23 mouse cellular contexts compared by ENCODE assay signal in genomic region chr13:89012500-89012899, GRCm38 (mm10).
DNase-seq lines count a peak whose midpoint lies in the region; ATAC-seq and TF ChIP-seq lines count a peak whose summit lies in the region.
"Had no signal": no experiment of that assay in that cellular context is flagged by ENCODE, and none has a peak within 500 bp of the region (broad histone marks: within the 10 kb centered on the region; RNA-seq: fewer than 3 reads in every experiment).

No protein-coding gene starts in this region.

- no peaks in the 10 kb centered on the region for H3K9me3 ChIP-seq in forebrain, embryonic 15.5 days
- no peaks in the 10 kb centered on the region for H3K9me3 ChIP-seq in forebrain, embryonic 12.5 days
- no peaks in the 10 kb centered on the region for H3K9me3 ChIP-seq in hindbrain, postnatal 0 days (ENCODE audit: low read length)
- H3K9me3 ChIP-seq in hindbrain, embryonic 13.5 days = no peaks in the 10 kb centered on the region
- H3K9me3 ChIP-seq: heart, embryonic 12.5 days; heart, embryonic 15.5 days; hindbrain, embryonic 10.5 days had no signal

- no peaks in the 10 kb centered on the region; the same call in 1 of the 2 replicates for H3K4me1 ChIP-seq in forebrain, embryonic 15.5 days
- H3K4me1 ChIP-seq in forebrain, embryonic 12.5 days = no peaks in the 10 kb centered on the region
- no peaks in the 10 kb centered on the region for H3K4me1 ChIP-seq in hindbrain, postnatal 0 days (ENCODE audit: insufficient read depth, low read length)
- no peaks in the 10 kb centered on the region for H3K4me1 ChIP-seq in hindbrain, embryonic 13.5 days (replicated peaks)
- H3K4me1 ChIP-seq: heart, embryonic 12.5 days; heart, embryonic 15.5 days; hindbrain, embryonic 10.5 days had no signal

- H3K36me3 ChIP-seq in forebrain, embryonic 15.5 days = no peaks in the 10 kb centered on the region
- no peaks in the 10 kb centered on the region for H3K36me3 ChIP-seq in forebrain, embryonic 12.5 days (replicated peaks)
- H3K36me3 ChIP-seq in hindbrain, postnatal 0 days (ENCODE audit: insufficient read depth, low read length) = no peaks in the 10 kb centered on the region
- H3K36me3 ChIP-seq in hindbrain, embryonic 13.5 days = no peaks in the 10 kb centered on the region
- H3K36me3 ChIP-seq: heart, embryonic 12.5 days; heart, embryonic 15.5 days; hindbrain, embryonic 10.5 days had no signal

- ATAC-seq in forebrain, embryonic 15.5 days (replicated peaks) = 0 out of 2 replicates have a peak, but pooled peaks have one; percentile 41
- ATAC-seq in forebrain, embryonic 12.5 days (ENCODE audit: low FRiP score) = no peak
- ATAC-seq in hindbrain, postnatal 0 days = no peak
- no peak for ATAC-seq in hindbrain, embryonic 13.5 days (ENCODE audit: low FRiP score)
- ATAC-seq: CD4-positive, CD25-positive, alpha-beta regulatory T cell, adult 4 months; hindbrain, embryonic 16.5 days; inflammation-experienced regulatory T-cells, adult 6 months; intestine, embryonic 16.5 days had no signal

- no peak overlapping the region for H3K9ac ChIP-seq in forebrain, embryonic 15.5 days (replicated peaks)
- no peak overlapping the region for H3K9ac ChIP-seq in forebrain, embryonic 12.5 days
- H3K9ac ChIP-seq in hindbrain, postnatal 0 days (replicated peaks; ENCODE audit: low read length) = no peak overlapping the region
- H3K9ac ChIP-seq in hindbrain, embryonic 13.5 days = no peak overlapping the region
- H3K9ac ChIP-seq: heart, embryonic 12.5 days; heart, embryonic 15.5 days had no signal

- no peak for TF ChIP-seq POLR2A in brain, embryonic 14.5 days (IDR thresholded peaks at IDR 0.05; ENCODE audit: borderline replicate concordance, extremely low read depth, insufficient read depth, insufficient read length, poor library complexity, severe bottlenecking)

- H3K27me3 ChIP-seq in forebrain, embryonic 15.5 days = no peaks in the 10 kb centered on the region
- H3K27me3 ChIP-seq in forebrain, embryonic 12.5 days = no peaks in the 10 kb centered on the region
- no peaks in the 10 kb centered on the region for H3K27me3 ChIP-seq in hindbrain, postnatal 0 days (ENCODE audit: insufficient read depth, low read length)
- H3K27me3 ChIP-seq in hindbrain, embryonic 13.5 days = no peaks in the 10 kb centered on the region
- H3K27me3 ChIP-seq: heart, embryonic 12.5 days; heart, embryonic 15.5 days had no signal

- DNase-seq in hindbrain, postnatal 0 days (ENCODE audit: low spot score) = peak; percentile 2
- peak; percentile 55 for DNase-seq in brain, embryonic 14.5 days (ENCODE audit: low read depth)
- no peak for DNase-seq in cerebellum, postnatal 10 days
- DNase-seq: adrenal gland, adult 2 months; adrenal gland, postnatal 14 days; cerebellum, adult 11-12 months; cerebellum, adult 8-10 months; cerebellum, postnatal 14 days; gastrocnemius, postnatal 25 days; heart, adult 18-20 months; heart, postnatal 10 days; heart, postnatal 36 days; kidney, adult 18-20 months had no signal

- no peak for TF ChIP-seq CTCF in hindbrain, postnatal 0 days (IDR thresholded peaks at IDR 0.05; ENCODE audit: low read depth)
- no peak for TF ChIP-seq CTCF in brain, embryonic 14.5 days (IDR thresholded peaks at IDR 0.05; ENCODE audit: borderline replicate concordance, extremely low read depth, insufficient read depth, insufficient read length)

- H3K4me3 ChIP-seq in forebrain, embryonic 15.5 days = no peak overlapping the region
- no peak overlapping the region for H3K4me3 ChIP-seq in forebrain, embryonic 12.5 days (replicated peaks)
- no peak overlapping the region for H3K4me3 ChIP-seq in hindbrain, postnatal 0 days (ENCODE audit: low read length)
- H3K4me3 ChIP-seq in hindbrain, embryonic 13.5 days = no peak overlapping the region
- H3K4me3 ChIP-seq: heart, embryonic 12.5 days; heart, embryonic 15.5 days; hindbrain, embryonic 10.5 days had no signal

- H3K27ac ChIP-seq in forebrain, embryonic 15.5 days (replicated peaks) = no peak overlapping the region
- H3K27ac ChIP-seq in forebrain, embryonic 12.5 days = no peak overlapping the region
- no peak overlapping the region for H3K27ac ChIP-seq in hindbrain, postnatal 0 days
- no peak overlapping the region for H3K27ac ChIP-seq in hindbrain, embryonic 13.5 days
- H3K27ac ChIP-seq: heart, embryonic 15.5 days; hindbrain, embryonic 10.5 days had no signal

- H3K4me2 ChIP-seq in forebrain, embryonic 15.5 days (replicated peaks) = no peak overlapping the region
- no peak overlapping the region for H3K4me2 ChIP-seq in forebrain, embryonic 12.5 days
- H3K4me2 ChIP-seq in hindbrain, postnatal 0 days (ENCODE audit: low read depth, low read length) = no peak overlapping the region
- H3K4me2 ChIP-seq in hindbrain, embryonic 13.5 days = no peak overlapping the region
- H3K4me2 ChIP-seq: heart, embryonic 12.5 days; heart, embryonic 15.5 days had no signal

Comparison
In these comparisons a context has a peak if more than half of its experiments do, and no peak if none do; other contexts are left out.
1. DNase-seq: peak in hindbrain, postnatal 0 days (single experiment) and brain, embryonic 14.5 days (single experiment); none in cerebellum, postnatal 10 days (0 of 2).